Mouse (Mus musculus): ENCODE results near the gene Baz2b.

The Baz2b gene

DNA sequence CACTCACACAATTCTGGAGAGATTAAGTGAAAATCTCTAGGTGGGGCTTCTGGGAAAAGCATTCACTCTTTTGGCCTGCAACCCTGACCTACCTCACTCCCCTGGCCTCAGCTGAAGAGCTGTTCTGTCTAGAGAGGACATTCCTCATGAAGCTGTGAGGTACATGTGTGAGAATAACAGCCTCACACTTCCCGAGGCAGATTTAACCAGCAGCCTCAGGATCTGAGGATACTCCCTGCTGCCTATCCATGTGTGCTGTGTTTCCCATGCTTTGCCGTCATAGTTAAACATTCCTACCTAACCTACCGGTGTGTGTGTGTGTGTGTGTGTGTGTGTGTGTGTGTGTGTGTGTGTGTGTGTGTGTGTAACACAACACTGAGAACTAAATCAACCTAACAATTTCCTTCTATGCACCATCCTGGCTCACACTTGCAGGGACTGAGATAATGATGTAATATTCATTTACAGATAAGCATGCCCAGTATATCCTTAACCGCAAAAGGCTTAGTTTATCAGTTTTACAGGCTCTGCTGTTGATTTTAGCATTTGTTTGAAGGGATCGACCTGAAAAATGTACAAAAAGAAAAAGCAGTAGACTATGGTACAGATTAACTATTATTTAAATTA is 206.5 kb downstream of the Baz2b start:
- no peak for DNase-seq (ENCODE audit: low read depth)

GRCm38 (mm10) chr2:60000268-60000667 is 209.4 kb downstream of the Baz2b start:
- peak; percentile 20 for DNase-seq (ENCODE audit: low read depth)

DNA sequence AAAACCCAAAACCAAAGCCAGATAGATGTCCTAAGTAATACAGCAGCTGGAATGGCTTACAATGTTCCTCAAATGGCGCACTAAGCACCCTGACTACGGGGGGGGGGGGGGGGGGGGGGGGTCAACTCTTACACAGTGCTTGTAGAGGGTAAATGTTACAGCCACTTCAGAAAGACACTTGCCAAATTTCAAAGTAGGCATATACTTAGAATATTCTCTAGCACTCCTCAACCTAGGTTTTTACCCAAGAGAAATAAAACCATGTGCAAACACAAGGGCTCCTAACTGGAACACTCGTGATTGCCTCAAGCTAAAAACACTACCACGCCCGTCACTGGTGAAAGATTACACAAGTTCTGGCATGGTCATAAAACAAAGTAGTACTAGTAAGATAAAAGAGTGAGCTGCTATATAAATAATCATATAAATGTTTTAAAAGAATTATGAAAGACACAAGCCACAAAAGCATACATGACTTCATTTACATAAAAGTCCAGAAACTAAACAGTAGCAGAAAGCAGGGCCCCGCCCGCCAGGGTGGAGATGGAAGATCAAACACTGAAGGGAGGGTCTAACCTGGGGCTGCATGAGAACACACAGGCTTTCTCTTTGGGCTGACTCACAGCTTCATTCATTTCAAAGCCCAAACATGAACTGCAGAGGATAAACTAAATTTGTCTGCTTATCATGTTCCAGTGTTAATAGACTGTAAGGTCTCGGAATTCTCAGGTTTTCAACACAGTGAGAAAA is 212.0 kb downstream of the Baz2b start:
- peak; percentile 13 for DNase-seq (ENCODE audit: low read depth)

GRCm38 (mm10) chr2:59996911-59997310 is 212.7 kb downstream of the Baz2b start:
- DNase-seq (ENCODE audit: low read depth), result no peak

DNA sequence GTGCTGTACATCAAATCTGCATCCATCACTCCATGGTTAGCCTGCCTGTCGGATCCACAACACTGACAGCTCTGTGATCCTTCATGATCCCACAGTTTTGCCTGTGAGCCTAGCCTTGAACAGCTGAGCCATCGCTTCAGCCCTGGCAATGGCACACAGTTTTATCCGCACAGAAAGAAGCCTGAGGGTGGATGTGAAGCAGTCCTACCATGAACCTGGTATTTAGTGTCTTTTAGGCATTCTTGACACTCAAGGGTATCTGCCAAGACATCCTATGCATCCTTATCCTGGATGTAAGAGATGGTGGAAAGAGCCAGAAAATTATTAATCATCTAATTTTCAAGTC is 216.5 kb downstream of the Baz2b start:
- DNase-seq (ENCODE audit: low read depth), result no peak

DNA sequence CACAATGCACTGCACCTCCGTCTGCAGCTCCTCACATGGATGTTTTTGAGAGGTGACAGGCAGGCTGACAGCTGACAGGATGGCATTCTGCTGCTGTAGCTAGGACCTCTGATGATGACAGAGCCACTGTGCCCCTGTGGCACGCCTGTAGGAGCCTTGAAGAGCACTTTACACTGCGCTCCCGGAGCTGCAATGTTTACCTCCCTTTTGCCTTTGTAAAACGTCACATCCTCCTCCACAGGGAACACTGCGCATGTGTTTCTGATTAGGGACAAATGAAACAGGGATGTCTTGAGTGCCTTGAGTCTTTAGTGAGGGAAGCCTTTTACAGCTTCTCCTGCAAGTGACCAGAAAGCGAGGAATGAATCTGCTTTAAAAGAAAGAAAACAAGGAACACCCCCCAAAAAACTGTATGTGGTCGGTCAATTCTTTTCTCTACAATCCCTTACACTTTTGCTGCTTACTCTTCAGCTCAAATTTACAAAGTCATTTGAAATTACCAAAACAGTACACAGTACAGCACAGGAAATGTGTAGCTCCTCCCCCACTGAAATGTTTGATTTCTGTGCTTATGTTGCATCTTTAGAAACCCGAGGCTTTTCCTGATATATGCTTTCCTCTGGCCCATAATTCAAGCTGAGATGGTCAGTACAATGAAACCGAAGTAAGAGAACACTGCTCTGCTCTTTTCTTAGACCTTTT is 217.0 kb downstream of the Baz2b start:
- DNase-seq (ENCODE audit: low read depth), result no peak

- no peak for DNase-seq (ENCODE audit: low read depth)
Measured at GRCm38 (mm10) chr2:59991775-59992174, 217.9 kb downstream of the Baz2b start.

- no peak for DNase-seq (ENCODE audit: low read depth)
Measured at GRCm38 (mm10) chr2:59987521-59987920, 222.1 kb downstream of the Baz2b start.

DNA sequence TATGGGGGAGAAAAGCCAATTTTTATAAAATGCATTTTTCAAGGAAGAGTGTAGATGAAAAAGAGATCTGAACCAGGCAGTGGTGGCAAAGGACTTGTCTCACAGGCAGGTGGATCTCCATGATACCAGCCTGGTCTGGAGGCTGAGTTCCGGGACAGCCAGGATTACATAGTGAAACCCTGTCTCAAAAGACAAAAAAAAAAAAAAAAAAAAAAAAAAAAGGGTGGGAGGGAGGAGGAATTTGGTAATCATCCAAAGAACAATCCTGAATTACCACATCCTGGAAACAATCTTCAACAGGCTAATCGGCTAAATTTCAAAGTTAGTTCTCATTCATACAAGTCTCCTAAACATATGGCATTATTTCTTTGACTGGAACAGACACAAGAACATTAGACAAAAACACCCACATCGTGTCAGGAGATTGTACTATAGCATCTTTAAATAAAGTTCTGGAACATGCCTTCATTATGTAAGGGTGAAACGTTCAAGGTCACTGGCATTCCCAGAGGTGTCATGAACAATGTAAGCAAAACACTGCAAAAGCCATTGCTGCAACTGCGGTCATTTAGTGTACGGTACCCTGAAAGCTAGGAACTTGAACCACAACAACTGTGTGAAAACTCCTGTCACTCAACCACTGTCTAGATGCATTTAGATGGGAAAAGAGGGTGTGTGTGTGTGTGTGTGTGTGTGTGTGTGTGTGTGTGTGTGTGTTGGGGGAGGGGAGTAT is 230.0 kb downstream of the Baz2b start:
- DNase-seq (ENCODE audit: low read depth), result no peak

- no peak for DNase-seq (ENCODE audit: low read depth)
Measured at GRCm38 (mm10) chr2:59976680-59977079, 233.0 kb downstream of the Baz2b start.

DNA sequence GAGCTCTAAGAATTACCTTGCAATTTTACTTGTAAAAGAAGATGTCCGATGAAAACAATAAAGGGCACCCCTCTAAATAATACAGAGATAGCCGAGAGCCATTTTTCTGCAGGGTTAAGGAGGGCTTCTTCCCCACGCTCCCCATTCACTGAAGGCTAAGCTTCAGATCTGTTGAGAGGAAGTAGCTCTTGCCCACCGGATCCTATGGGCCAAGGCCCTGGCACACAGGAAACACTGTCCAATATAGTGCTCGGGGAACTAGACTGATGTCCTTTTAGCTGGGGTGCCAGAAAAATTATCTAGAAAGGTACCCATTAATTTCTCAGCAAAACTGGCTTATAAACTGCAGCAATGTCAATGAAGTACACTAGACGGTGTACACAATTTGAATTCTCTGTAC is 233.9 kb downstream of the Baz2b start:
- DNase-seq (ENCODE audit: low read depth), result no peak

DNA sequence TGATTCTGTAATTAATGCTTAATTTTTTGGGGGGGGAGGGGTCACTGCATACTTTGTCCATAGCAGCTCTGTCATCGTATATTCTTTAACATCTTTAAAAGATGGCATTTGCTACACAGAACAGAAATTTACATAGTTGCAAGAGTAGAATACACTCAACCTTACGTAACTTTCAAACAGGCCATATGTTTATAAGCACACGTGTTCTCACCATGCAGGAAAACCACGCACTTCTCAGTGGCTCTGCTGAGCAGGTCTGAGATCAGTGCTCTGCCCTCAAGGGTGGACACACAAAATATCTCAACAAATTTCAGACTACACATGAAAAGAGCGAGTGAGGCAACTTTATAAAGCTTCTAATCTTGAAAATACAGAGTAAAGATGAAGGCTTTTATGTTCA is 235.7 kb downstream of the Baz2b start:
- DNase-seq (ENCODE audit: low read depth), result no peak

GRCm38 (mm10) chr2:59973104-59973641 is 236.5 kb downstream of the Baz2b start:
- no peak for DNase-seq (ENCODE audit: low read depth)

DNA sequence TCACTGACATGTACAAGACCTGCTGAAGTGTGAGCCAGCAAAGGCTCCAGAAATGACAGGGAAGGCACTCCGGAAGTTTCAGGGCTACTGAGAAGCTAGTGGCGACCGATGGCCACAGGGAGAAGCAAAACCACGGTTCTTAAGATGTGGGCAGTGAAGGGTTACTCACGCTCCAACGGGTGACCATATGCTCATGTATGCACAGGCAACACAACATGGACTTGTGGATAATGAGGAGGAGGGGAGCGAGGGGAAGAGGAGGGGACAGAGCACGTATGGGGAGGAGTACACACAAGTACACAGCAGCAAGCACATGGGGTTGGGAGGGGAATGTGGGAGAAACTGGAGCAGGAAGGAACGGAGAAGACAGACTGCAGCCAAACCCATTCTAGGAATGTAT is 239.1 kb downstream of the Baz2b start:
- no peak for DNase-seq (ENCODE audit: low read depth)

DNA sequence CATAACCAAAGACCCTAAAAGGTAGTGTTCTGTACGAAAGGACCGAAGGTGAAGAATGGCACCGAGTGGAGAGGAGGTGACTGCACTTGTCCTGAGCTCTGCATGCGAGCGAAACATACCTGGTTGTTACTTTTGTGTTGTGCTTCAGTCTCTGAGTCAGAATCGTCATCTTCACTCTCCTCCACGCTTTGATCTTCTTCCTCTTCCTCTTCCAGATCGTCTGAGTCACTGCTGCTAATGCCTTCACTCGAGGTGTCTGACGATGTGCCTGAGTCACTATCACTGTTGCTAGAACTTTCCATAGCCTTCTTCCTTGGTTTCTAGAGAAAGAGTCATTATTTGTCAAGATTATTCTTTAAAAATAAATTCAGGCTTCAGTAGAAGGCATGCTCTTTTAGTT is 240.5 kb downstream of the Baz2b start:
- peak; percentile 20 for DNase-seq (ENCODE audit: low read depth)

- no peak for DNase-seq (ENCODE audit: low read depth)
Measured at GRCm38 (mm10) chr2:59968593-59968992, 241.0 kb downstream of the Baz2b start.

GRCm38 (mm10) chr2:59966454-59966853 is 243.2 kb downstream of the Baz2b start:
- DNase-seq (ENCODE audit: low read depth), result no peak

GRCm38 (mm10) chr2:59963011-59963410 is 246.6 kb downstream of the Baz2b start:
- DNase-seq (ENCODE audit: low read depth), result no peak

DNA sequence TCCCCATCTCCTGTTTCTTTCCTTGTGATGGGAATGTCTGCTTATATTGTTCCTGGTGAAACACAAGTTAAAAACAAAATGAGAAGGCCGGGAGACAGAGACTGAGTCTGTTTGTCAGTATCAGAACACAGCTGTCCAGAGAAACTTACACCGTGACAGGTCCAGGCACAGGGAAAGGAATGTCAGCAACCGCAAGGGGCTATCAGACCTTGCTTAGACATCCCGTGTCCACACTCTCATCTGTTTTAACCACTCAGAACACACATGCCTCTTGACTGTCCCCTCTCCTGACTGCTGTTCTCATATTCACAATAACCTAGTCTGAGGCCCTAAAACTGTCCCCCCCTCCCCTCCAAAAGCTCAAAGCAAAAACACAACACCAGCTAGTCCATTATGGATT is 247.1 kb downstream of the Baz2b start:
- DNase-seq (ENCODE audit: low read depth), result no peak

DNA sequence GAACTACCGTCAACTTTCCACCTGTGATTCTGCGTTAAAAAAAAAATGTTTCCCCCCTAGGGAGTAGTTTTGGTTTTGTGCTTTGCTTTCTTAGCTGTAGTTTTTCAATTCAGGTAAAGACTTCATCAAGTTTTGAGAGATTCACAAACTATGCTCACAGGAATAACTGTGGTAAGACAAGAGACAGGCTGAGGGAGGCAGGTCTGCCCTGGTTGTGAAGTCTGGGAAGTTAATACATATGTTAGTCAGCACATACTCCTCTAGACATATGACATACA is 249.2 kb downstream of the Baz2b start:
- DNase-seq (ENCODE audit: low read depth), result no peak

GRCm38 (mm10) chr2:59959668-59960494 is 249.8 kb downstream of the Baz2b start:
- no peak for DNase-seq (ENCODE audit: low read depth)

GRCm38 (mm10) chr2:59958543-59958942 is 251.1 kb downstream of the Baz2b start:
- DNase-seq (ENCODE audit: low read depth), result no peak
